Mouse (Mus musculus): ENCODE data around the gene Desi1. TPM values are rescaled to one million over a fixed set of nuclear protein-coding genes. Genes with fewer than 3 reads are reported as not detected.

Desi1 gene
- polyA plus RNA-seq, 1 experiment from 2014 or later, result 26.8 TPM

GRCm38 (mm10) chr15:82063909-82064308 is 30.2 kb upstream of the Desi1 start:
- no peaks in the 10 kb centered on the region for H3K9me3 ChIP-seq (ENCODE audit: low read depth, low read length)
- no peak overlapping the region for H3K4me3 ChIP-seq (ENCODE audit: low read depth, low read length)
- no peak for DNase-seq
- no peak for TF ChIP-seq CTCF (IDR thresholded peaks at IDR 0.05; ENCODE audit: low read depth)
- H3K4me2 ChIP-seq, result no peak overlapping the region
- H3K4me1 ChIP-seq (ENCODE audit: insufficient read depth), result no peaks in the 10 kb centered on the region
- no peak overlapping the region for H3K9ac ChIP-seq
- no peak overlapping the region for H3K27ac ChIP-seq (ENCODE audit: low read depth)
- no peak for ATAC-seq (ENCODE audit: insufficient read depth)
- no peaks in the 10 kb centered on the region for H3K36me3 ChIP-seq (ENCODE audit: insufficient read depth)
- peaks cover 19% of the 10 kb centered on the region for H3K27me3 ChIP-seq (ENCODE audit: insufficient read depth, low read length)
- WGBS, result 57% methylated on average over 14 of the region's 14 CpGs

DNA sequence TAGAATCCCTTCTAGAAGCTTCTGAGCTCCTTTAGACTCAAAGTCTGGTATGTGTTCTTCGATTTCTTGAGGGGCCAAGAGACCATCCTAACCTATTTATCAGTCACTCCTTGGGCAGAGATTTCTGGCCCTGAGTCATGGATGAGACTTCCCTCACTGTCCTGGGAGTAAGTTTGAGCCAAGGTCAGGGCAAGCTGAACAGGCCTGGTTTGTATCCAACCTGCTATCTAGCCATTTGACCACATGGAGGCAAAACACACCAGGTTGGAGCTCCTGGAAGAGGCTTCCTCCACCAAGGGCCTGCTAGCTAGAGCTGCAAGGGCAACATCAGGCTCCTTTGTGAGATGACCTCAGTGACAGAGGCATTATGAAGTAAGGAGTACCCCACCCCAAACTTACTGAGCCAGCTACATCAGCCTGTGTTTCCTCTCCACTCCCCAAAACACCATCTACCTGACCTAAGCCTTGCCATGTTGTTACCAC is 25.1 kb upstream of the Desi1 start, which contains the start of gene 4930407I10Rik:
TSS of gene 4930407I10Rik (plus strand) at position 433 of the 483 bp plus-strand sequence.
- ATAC-seq (ENCODE audit: insufficient read depth) (no peak), DNase-seq (no peak)
- Histone ChIP-seq H3K27ac (ENCODE audit: low read depth) (no peak within 1 kb of the TSS), H3K4me2 (no peak within 1 kb of the TSS), H3K9ac (no peak within 1 kb of the TSS), H3K27me3 (ENCODE audit: insufficient read depth, low read length) (no peaks in the 10 kb centered on the region; the same call in 1 of the 2 replicates), H3K4me3 (ENCODE audit: low read depth, low read length) (no peak within 1 kb of the TSS), H3K36me3 (ENCODE audit: insufficient read depth) (no peaks in the 10 kb centered on the region), H3K4me1 (ENCODE audit: insufficient read depth) (no peaks in the 10 kb centered on the region), H3K9me3 (ENCODE audit: low read depth, low read length) (no peaks in the 10 kb centered on the region)
- WGBS, result 86% methylated on average over 1 of the region's 1 CpGs
- no peak for TF ChIP-seq CTCF (IDR thresholded peaks at IDR 0.05; ENCODE audit: low read depth)

DNA sequence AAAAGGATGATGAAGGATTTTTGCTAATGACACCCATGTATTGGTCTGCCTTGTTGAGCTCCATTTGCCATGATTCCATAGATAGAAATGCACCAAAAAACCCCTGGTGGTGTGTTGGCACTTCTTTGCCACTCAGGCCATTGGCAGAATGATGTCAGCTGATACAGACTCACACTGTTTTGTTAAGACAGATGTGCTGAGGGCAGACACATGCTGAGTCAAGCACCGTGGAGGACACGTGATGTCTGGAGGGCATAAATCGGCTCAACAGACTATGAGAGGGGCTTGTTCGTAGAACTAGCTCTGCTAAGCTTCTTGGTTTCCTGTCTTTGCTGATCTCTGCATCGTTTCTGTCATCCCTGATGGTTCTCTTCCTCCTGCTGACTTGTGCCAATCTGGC is 18.9 kb upstream of the Desi1 start:
- Histone ChIP-seq H3K4me2 (no peak overlapping the region), H3K4me1 (ENCODE audit: insufficient read depth) (no peaks in the 10 kb centered on the region), H3K9me3 (ENCODE audit: low read depth, low read length) (no peaks in the 10 kb centered on the region), H3K9ac (no peak overlapping the region), H3K27ac (ENCODE audit: low read depth) (no peak overlapping the region), H3K27me3 (ENCODE audit: insufficient read depth, low read length) (no peaks in the 10 kb centered on the region), H3K36me3 (ENCODE audit: insufficient read depth) (no peaks in the 10 kb centered on the region), H3K4me3 (ENCODE audit: low read depth, low read length) (no peak overlapping the region)
- TF ChIP-seq CTCF (IDR thresholded peaks at IDR 0.05; ENCODE audit: low read depth), result no peak
- ATAC-seq (ENCODE audit: insufficient read depth), result no peak
- WGBS, result 59% methylated on average over 5 of the region's 5 CpGs
- DNase-seq, result no peak

DNA sequence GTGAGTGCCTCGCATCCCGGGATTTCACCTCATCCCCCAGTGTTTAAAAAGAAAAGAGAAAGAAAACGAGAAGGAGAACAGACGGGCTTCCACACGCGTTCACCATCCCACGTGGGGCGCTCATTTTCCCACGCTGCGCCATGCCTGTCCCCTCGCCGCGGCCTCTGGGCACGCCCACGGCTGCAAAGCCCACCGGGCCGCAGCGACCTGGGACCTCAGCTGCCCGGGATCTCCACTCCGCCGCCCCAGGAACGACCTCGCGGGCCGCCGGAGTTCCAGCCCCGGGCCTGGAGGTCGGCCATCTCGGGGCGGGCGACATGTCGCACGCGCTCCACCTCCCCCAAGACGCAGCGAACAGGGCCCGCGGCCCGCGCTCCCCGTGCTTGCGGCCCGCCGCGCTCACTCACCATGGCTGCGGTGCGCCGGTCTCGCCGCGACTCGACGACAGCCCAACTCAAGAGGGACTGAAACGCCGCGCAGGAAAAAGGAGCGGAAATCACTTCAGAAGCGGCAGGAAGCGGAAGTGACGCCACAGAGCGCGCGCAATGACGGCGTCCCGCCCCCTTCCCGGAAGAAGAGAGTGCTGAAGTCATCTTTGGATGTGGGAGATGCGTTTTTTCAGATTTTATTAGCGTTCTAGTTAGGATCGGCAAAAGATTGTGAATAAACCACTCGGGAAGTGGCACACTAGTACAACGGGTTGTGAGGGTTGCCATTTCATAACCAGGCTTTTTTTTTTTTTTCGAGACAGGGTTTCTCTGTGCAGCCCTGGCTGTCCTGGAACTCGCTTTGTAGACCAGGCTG is 13.6 kb upstream of the Desi1 start, which contains the start of gene Snu13:
TSS of gene Snu13 (minus strand) at position 519 of the 804 bp plus-strand sequence.
- no peak for TF ChIP-seq CTCF (IDR thresholded peaks at IDR 0.05; ENCODE audit: low read depth)
- under 1% methylated on average over 74 of the region's 74 CpGs for WGBS
- Histone ChIP-seq H3K9ac (peak within 1 kb of the TSS; percentile 98), H3K27ac (ENCODE audit: low read depth) (peak within 1 kb of the TSS; percentile 94), H3K4me2 (peak within 1 kb of the TSS; percentile 84), H3K9me3 (ENCODE audit: low read depth, low read length) (no peaks in the 10 kb centered on the region), H3K4me3 (ENCODE audit: low read depth, low read length) (peak within 1 kb of the TSS; percentile 100), H3K27me3 (ENCODE audit: insufficient read depth, low read length) (no peaks in the 10 kb centered on the region), H3K36me3 (ENCODE audit: insufficient read depth) (peaks cover 18% of the 10 kb centered on the region), H3K4me1 (ENCODE audit: insufficient read depth) (no peaks in the 10 kb centered on the region)
- DNase-seq (peak; percentile 96), ATAC-seq (ENCODE audit: insufficient read depth) (peak; percentile 79)

GRCm38 (mm10) chr15:82046246-82046891 is 12.7 kb upstream of the Desi1 start:
- Histone ChIP-seq H3K9ac (peak overlapping the region; percentile 98), H3K4me2 (peak overlapping the region; percentile 84), H3K9me3 (ENCODE audit: low read depth, low read length) (no peaks in the 10 kb centered on the region), H3K4me1 (ENCODE audit: insufficient read depth) (no peaks in the 10 kb centered on the region), H3K4me3 (ENCODE audit: low read depth, low read length) (peak overlapping the region; percentile 100), H3K36me3 (ENCODE audit: insufficient read depth) (peaks cover 20% of the 10 kb centered on the region), H3K27ac (ENCODE audit: low read depth) (peak overlapping the region; percentile 94; the same call in 1 of the 2 replicates), H3K27me3 (ENCODE audit: insufficient read depth, low read length) (no peaks in the 10 kb centered on the region)
- TF ChIP-seq CTCF (IDR thresholded peaks at IDR 0.05; ENCODE audit: low read depth), result no peak
- WGBS, result 1% methylated on average over 26 of the region's 26 CpGs
- ATAC-seq (ENCODE audit: insufficient read depth) (peak; percentile 26; the same call in 1 of the 2 replicates), DNase-seq (peak; percentile 22)

DNA sequence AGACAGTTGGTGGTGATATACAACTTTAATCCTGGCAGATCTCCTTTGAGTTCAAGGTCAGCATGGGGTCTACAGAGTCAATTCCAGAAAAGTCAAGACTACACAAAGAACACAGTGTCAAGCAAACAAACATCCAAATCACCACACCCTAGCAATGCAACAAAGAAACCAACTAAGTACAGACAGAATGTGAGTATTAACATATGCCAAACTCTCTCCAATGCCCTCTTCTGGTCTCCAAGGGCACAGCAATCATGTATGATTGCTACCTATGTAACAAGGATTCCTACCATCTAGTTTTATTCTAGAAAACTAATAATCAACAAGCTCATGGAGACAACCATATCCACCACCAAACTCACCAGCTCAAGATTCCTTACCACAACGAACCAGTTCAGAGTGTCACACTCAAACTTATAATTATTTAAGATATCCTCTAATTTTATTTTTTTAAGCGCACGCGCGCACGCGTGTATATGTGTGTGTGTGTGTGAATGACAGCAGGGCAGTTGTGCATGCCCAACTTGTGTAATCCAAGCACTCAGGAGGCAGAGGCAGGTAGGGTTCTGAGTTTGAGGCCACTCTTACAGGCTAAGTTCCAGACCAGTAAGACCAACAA is 10.6 kb upstream of the Desi1 start:
- Histone ChIP-seq H3K27ac (ENCODE audit: low read depth) (no peak overlapping the region), H3K4me3 (ENCODE audit: low read depth, low read length) (no peak overlapping the region), H3K36me3 (ENCODE audit: insufficient read depth) (peaks cover 37% of the 10 kb centered on the region), H3K27me3 (ENCODE audit: insufficient read depth, low read length) (no peaks in the 10 kb centered on the region), H3K9me3 (ENCODE audit: low read depth, low read length) (no peaks in the 10 kb centered on the region), H3K9ac (no peak overlapping the region), H3K4me1 (ENCODE audit: insufficient read depth) (no peaks in the 10 kb centered on the region), H3K4me2 (no peak overlapping the region)
- DNase-seq (peak; percentile 45), ATAC-seq (ENCODE audit: insufficient read depth) (no peak)
- WGBS, result 94% methylated on average over 7 of the region's 7 CpGs
- peak; percentile 38 for TF ChIP-seq CTCF (IDR thresholded peaks at IDR 0.05; ENCODE audit: low read depth)

Data from lung, embryonic 14.5 days (tissue).